Mouse (Mus musculus): ENCODE measurements at regions not wholly inside any gene's neighbourhood (a gene's known extent, or its start where the extent isn't known, plus 50 kb on each side); places are given as distances from the start of the nearest gene placed in this dataset.

GRCm38 (mm10) chr19:36217605-36218004, 97.7 kb upstream of the Ankrd1 start:
- no peaks in the 10 kb centered on the region for H3K9me3 ChIP-seq (ENCODE audit: low read length)
- H3K36me3 ChIP-seq (replicated peaks; ENCODE audit: insufficient read depth, low read length): no peaks in the 10 kb centered on the region
- no peaks in the 10 kb centered on the region for H3K4me1 ChIP-seq (ENCODE audit: insufficient read depth)
- no peak overlapping the region for H3K9ac ChIP-seq (replicated peaks)
- H3K27ac ChIP-seq (ENCODE audit: low read depth): no peak overlapping the region
- no peak for DNase-seq
- H3K27me3 ChIP-seq (ENCODE audit: insufficient read depth, low read length): no peaks in the 10 kb centered on the region
- H3K4me2 ChIP-seq (ENCODE audit: low read depth, low read length): no peak overlapping the region
- TF ChIP-seq EP300 (IDR thresholded peaks at IDR 0.05; ENCODE audit: low read depth) (no peak), CTCF (IDR thresholded peaks at IDR 0.05; ENCODE audit: low read depth) (no peak)
- WGBS (ENCODE audit: insufficient replicate concordance): 73% methylated on average over 5 of the region's 5 CpGs
- no peak for ATAC-seq
- H3K4me3 ChIP-seq (ENCODE audit: low read depth, low read length): no peak overlapping the region

- DNase-seq (no peak), ATAC-seq (no peak)
- Histone ChIP-seq H3K27me3 (ENCODE audit: insufficient read depth, low read length) (no peaks in the 10 kb centered on the region), H3K4me1 (ENCODE audit: insufficient read depth) (no peaks in the 10 kb centered on the region), H3K4me2 (ENCODE audit: low read depth, low read length) (no peak overlapping the region), H3K36me3 (replicated peaks; ENCODE audit: insufficient read depth, low read length) (no peaks in the 10 kb centered on the region), H3K4me3 (ENCODE audit: low read depth, low read length) (no peak overlapping the region), H3K9me3 (ENCODE audit: low read length) (no peaks in the 10 kb centered on the region), H3K27ac (ENCODE audit: low read depth) (no peak overlapping the region), H3K9ac (replicated peaks) (no peak overlapping the region)
- no peak for TF ChIP-seq EP300 (IDR thresholded peaks at IDR 0.05; ENCODE audit: low read depth)
- no peak for TF ChIP-seq CTCF (IDR thresholded peaks at IDR 0.05; ENCODE audit: low read depth)
- whole genome bisulfite sequencing (ENCODE audit: insufficient replicate concordance): 73% methylated on average over 5 of the region's 5 CpGs
Observed at GRCm38 (mm10) chr19:36218921-36219320, 99.0 kb upstream of the Ankrd1 start.

- Histone ChIP-seq H3K27me3 (ENCODE audit: insufficient read depth, low read length) (no peaks in the 10 kb centered on the region), H3K27ac (ENCODE audit: low read depth) (no peak overlapping the region), H3K4me3 (ENCODE audit: low read depth, low read length) (no peak overlapping the region), H3K36me3 (replicated peaks; ENCODE audit: insufficient read depth, low read length) (no peaks in the 10 kb centered on the region), H3K9ac (replicated peaks) (no peak overlapping the region), H3K4me2 (ENCODE audit: low read depth, low read length) (no peak overlapping the region), H3K4me1 (ENCODE audit: insufficient read depth) (no peaks in the 10 kb centered on the region), H3K9me3 (ENCODE audit: low read length) (no peaks in the 10 kb centered on the region)
- ATAC-seq: no peak
- TF ChIP-seq CTCF (IDR thresholded peaks at IDR 0.05; ENCODE audit: low read depth): no peak
- TF ChIP-seq EP300 (IDR thresholded peaks at IDR 0.05; ENCODE audit: low read depth): no peak
- 34% methylated on average over 2 of the region's 2 CpGs for WGBS (ENCODE audit: insufficient replicate concordance)
- DNase-seq: no peak
Observed at GRCm38 (mm10) chr19:36221104-36221503, 101.2 kb upstream of the Ankrd1 start.

GRCm38 (mm10) chr19:36221596-36221995, 101.7 kb upstream of the Ankrd1 start:
- H3K27ac ChIP-seq (ENCODE audit: low read depth): no peak overlapping the region
- no peaks in the 10 kb centered on the region for H3K36me3 ChIP-seq (replicated peaks; ENCODE audit: insufficient read depth, low read length)
- H3K4me1 ChIP-seq (ENCODE audit: insufficient read depth): no peaks in the 10 kb centered on the region
- ATAC-seq (no peak), DNase-seq (no peak)
- no peak overlapping the region for H3K4me3 ChIP-seq (ENCODE audit: low read depth, low read length)
- H3K27me3 ChIP-seq (ENCODE audit: insufficient read depth, low read length): no peaks in the 10 kb centered on the region
- TF ChIP-seq EP300 (IDR thresholded peaks at IDR 0.05; ENCODE audit: low read depth) (no peak), CTCF (IDR thresholded peaks at IDR 0.05; ENCODE audit: low read depth) (no peak)
- no peaks in the 10 kb centered on the region for H3K9me3 ChIP-seq (ENCODE audit: low read length)
- H3K9ac ChIP-seq (replicated peaks): no peak overlapping the region
- no peak overlapping the region for H3K4me2 ChIP-seq (ENCODE audit: low read depth, low read length)

GRCm38 (mm10) chr19:36222198-36222597, 102.3 kb upstream of the Ankrd1 start:
- no peak for TF ChIP-seq EP300 (IDR thresholded peaks at IDR 0.05; ENCODE audit: low read depth)
- TF ChIP-seq CTCF (IDR thresholded peaks at IDR 0.05; ENCODE audit: low read depth): no peak
- 52% methylated on average over 3 of the region's 3 CpGs for WGBS (ENCODE audit: insufficient replicate concordance)
- Histone ChIP-seq H3K27ac (ENCODE audit: low read depth) (no peak overlapping the region), H3K36me3 (replicated peaks; ENCODE audit: insufficient read depth, low read length) (no peaks in the 10 kb centered on the region), H3K9me3 (ENCODE audit: low read length) (no peaks in the 10 kb centered on the region), H3K4me1 (ENCODE audit: insufficient read depth) (no peaks in the 10 kb centered on the region), H3K4me2 (ENCODE audit: low read depth, low read length) (no peak overlapping the region), H3K9ac (replicated peaks) (no peak overlapping the region), H3K27me3 (ENCODE audit: insufficient read depth, low read length) (no peaks in the 10 kb centered on the region), H3K4me3 (ENCODE audit: low read depth, low read length) (no peak overlapping the region)
- ATAC-seq (no peak), DNase-seq (no peak)

- Histone ChIP-seq H3K4me2 (ENCODE audit: low read depth, low read length) (0 out of 2 replicates have a peak overlapping the region, but pooled peaks have one; percentile 18), H3K36me3 (replicated peaks; ENCODE audit: insufficient read depth, low read length) (no peaks in the 10 kb centered on the region), H3K9me3 (ENCODE audit: low read length) (no peaks in the 10 kb centered on the region), H3K27me3 (ENCODE audit: insufficient read depth, low read length) (no peaks in the 10 kb centered on the region), H3K4me1 (ENCODE audit: insufficient read depth) (no peaks in the 10 kb centered on the region), H3K27ac (ENCODE audit: low read depth) (no peak overlapping the region), H3K4me3 (ENCODE audit: low read depth, low read length) (no peak overlapping the region), H3K9ac (replicated peaks) (no peak overlapping the region)
- WGBS (ENCODE audit: insufficient replicate concordance): 28% methylated on average over 8 of the region's 8 CpGs
- ATAC-seq: no peak
- DNase-seq: no peak
- no peak for TF ChIP-seq CTCF (IDR thresholded peaks at IDR 0.05; ENCODE audit: low read depth)
- no peak for TF ChIP-seq EP300 (IDR thresholded peaks at IDR 0.05; ENCODE audit: low read depth)
Observed at GRCm38 (mm10) chr19:36224518-36224917, 104.6 kb upstream of the Ankrd1 start.

- WGBS (ENCODE audit: insufficient replicate concordance): 85% methylated on average over 2 of the region's 2 CpGs
- Histone ChIP-seq H3K9ac (replicated peaks) (no peak overlapping the region), H3K27me3 (ENCODE audit: insufficient read depth, low read length) (no peaks in the 10 kb centered on the region), H3K9me3 (ENCODE audit: low read length) (no peaks in the 10 kb centered on the region), H3K4me1 (ENCODE audit: insufficient read depth) (no peaks in the 10 kb centered on the region), H3K4me3 (ENCODE audit: low read depth, low read length) (no peak overlapping the region), H3K27ac (ENCODE audit: low read depth) (no peak overlapping the region), H3K4me2 (ENCODE audit: low read depth, low read length) (no peak overlapping the region), H3K36me3 (replicated peaks; ENCODE audit: insufficient read depth, low read length) (no peaks in the 10 kb centered on the region)
- ATAC-seq (no peak), DNase-seq (no peak)
- TF ChIP-seq CTCF (IDR thresholded peaks at IDR 0.05; ENCODE audit: low read depth): no peak
- no peak for TF ChIP-seq EP300 (IDR thresholded peaks at IDR 0.05; ENCODE audit: low read depth)
Observed at GRCm38 (mm10) chr19:36225612-36226011, 105.7 kb upstream of the Ankrd1 start.

Data from liver, postnatal 0 days (tissue).